Mouse (Mus musculus) frontal cortex, adult 2 months (tissue): ENCODE measurements at regions not wholly inside any gene's neighbourhood (a gene's known extent, or its start where the extent isn't known, plus 50 kb on each side); places are given as distances from the start of the nearest gene placed in this dataset.

Experiments used
- DNase-seq, 2 experiments: peaks; one replicate each; pipeline ENCODE4 v3.0.0; 2022; ENCODE audit warnings: low spot score in 1 of 2; ENCODE audit errors: extremely low spot score in 1 of 2

- peak in 1 of 2 experiments; percentile 16 for DNase-seq
These were observed 98.8 kb downstream of the Efnb2 start for GRCm38 (mm10) chr8:8562268-8562667.

GRCm38 (mm10) chr8:8558050-8558449, 103.0 kb downstream of the Efnb2 start:
- no peak for DNase-seq

- no peak for DNase-seq
These were observed 104.9 kb downstream of the Efnb2 start for GRCm38 (mm10) chr8:8556152-8556551.

- no peak for DNase-seq
These were observed 106.4 kb downstream of the Efnb2 start for GRCm38 (mm10) chr8:8554691-8555090.

- no peak for DNase-seq
These were observed 108.3 kb downstream of the Efnb2 start for GRCm38 (mm10) chr8:8552779-8553178.

- no peak for DNase-seq
These were observed 124.4 kb downstream of the Efnb2 start for GRCm38 (mm10) chr8:8536626-8537025.

GRCm38 (mm10) chr8:8534787-8535186, 126.3 kb downstream of the Efnb2 start:
- DNase-seq, result no peak

- no peak for DNase-seq
These were observed 128.1 kb downstream of the Efnb2 start for GRCm38 (mm10) chr8:8532907-8533306.

GRCm38 (mm10) chr8:8530540-8530939, 130.5 kb downstream of the Efnb2 start:
- DNase-seq, result peak in 1 of 2 experiments; percentile 11

GRCm38 (mm10) chr8:8521532-8521931, 139.5 kb downstream of the Efnb2 start:
- no peak for DNase-seq

- peak; percentile 79 to 83 for DNase-seq
These were observed 141.3 kb downstream of the Efnb2 start for GRCm38 (mm10) chr8:8519772-8520191.

- DNase-seq, result no peak
These were observed 143.4 kb downstream of the Efnb2 start for GRCm38 (mm10) chr8:8517599-8517998.

GRCm38 (mm10) chr8:8516272-8516671, 144.8 kb downstream of the Efnb2 start:
- no peak for DNase-seq

GRCm38 (mm10) chr8:8499921-8500320, 161.1 kb downstream of the Efnb2 start:
- DNase-seq, result no peak

GRCm38 (mm10) chr8:8498753-8499152, 162.3 kb downstream of the Efnb2 start:
- DNase-seq, result no peak

- no peak for DNase-seq
These were observed 165.6 kb downstream of the Efnb2 start for GRCm38 (mm10) chr8:8495472-8495871.

GRCm38 (mm10) chr8:8494281-8494680, 166.8 kb downstream of the Efnb2 start:
- DNase-seq, result no peak

- no peak for DNase-seq
These were observed 169.1 kb downstream of the Efnb2 start for GRCm38 (mm10) chr8:8491908-8492307.

GRCm38 (mm10) chr8:8489784-8490183, 171.3 kb downstream of the Efnb2 start:
- DNase-seq, result peak in 1 of 2 experiments; percentile 12

GRCm38 (mm10) chr8:8488695-8489571, 172.1 kb downstream of the Efnb2 start:
- DNase-seq, result peak; percentile 28 to 43

- DNase-seq, result no peak
These were observed 172.8 kb downstream of the Efnb2 start for GRCm38 (mm10) chr8:8488191-8488694.

GRCm38 (mm10) chr8:8487706-8488105, 173.3 kb downstream of the Efnb2 start:
- DNase-seq, result no peak
